Mouse (Mus musculus) liver, embryonic 14 days (tissue): Measurements from ENCODE around the gene Tshz2. TPM values are rescaled to one million over a fixed set of nuclear protein-coding genes. Genes with fewer than 3 reads are reported as not detected.

Experiments used
- polyA plus RNA-seq: library from polyadenylated mRNA; depleted of rRNA; stranded (reverse); fragments of >200 nt; gene quantifications from 2 replicates; pipeline ENCODE4 v1.2.3, GENCODE M21; 2012; rRNA removed

The Tshz2 gene
- polyA plus RNA-seq = 1.2 and 1.5 TPM in 2 replicates

DNA sequence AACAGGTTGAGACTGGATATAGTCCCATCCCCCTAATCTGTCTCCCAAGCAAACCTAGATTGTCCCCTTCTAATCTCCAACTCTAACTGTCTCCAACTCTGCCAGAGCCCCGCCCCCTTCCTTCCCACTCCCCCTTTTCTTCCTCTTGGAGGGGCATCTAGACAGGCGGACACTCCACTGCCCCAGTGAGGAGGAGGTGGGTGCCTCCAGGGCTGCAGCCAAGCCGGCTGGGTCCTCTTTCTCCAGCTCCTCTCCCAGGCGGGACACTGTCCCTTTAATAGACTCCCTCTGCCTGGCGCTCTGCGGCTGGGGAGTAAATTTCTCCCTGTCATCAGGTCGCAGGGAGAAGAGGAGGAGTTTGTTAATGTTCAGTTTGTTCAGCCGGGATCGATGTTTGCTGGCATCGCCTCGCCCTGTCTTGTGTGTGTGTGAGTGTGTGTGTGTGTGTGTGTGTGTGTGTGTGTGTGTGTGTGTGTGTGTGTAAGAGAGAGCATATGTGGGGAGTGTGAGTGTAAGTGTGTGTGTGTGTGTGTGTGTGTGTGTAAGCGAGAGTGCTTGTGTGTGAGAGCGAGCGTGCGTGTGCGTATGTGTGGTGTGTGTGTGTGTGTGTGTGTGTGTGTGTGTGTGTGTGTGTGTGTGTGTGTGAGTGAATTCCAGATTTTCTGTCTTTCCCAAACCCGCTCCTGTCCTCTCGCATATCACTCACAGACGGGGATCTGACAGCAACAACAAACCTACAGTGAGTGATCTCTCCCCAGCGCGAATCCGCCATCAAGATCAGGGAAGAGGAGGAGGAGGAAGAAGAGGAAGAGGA lies at the start of gene Tshz2:
Tshz2 (plus strand) TSS at position 676 of the 814 bp plus-strand sequence.

GRCm38 (mm10) chr2:169587645-169588044 lies 45.2 kb upstream of the Tshz2 start, which contains the start of gene Gm11011:
Gene Gm11011 (minus strand): TSS chr2:169587745.

Other genes with a start within 250 kb of the Tshz2 start
- not detected in 2 replicates for gene Gm11011, start 45.3 kb upstream of the Tshz2 start, polyA plus RNA-seq